Mouse (Mus musculus): ENCODE results near the gene Epo. TPM values are rescaled to one million over a fixed set of nuclear protein-coding genes. Genes with fewer than 3 reads are reported as not detected.

Gene Epo
- polyA plus RNA-seq, 2 experiments, result 0.40 to 0.85 TPM

DNA sequence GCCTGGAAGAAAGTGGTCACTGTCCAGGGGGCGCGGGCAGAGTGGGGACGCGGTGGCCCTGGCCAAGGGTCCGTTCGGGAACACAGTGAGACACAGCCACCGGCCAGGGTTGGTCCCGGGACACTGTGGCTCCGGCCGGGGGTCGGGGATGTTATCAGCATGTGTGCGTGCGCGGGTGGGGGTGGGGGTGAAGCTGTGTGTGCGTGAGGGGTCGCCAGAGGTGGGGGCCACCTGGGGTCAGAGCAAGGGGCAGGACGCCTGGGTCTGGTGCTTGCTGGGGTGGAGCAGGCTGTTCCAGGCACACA is 47.2 kb downstream of the Epo start:
- H3K9me3 ChIP-seq (ENCODE audit: control insufficient read depth, low read length), result no peaks in the 10 kb centered on the region
- H3K4me1 ChIP-seq (replicated peaks; ENCODE audit: control insufficient read depth in 2 of 2, insufficient read depth in 2 of 2, low read length in 1 of 2), result no peaks in the 10 kb centered on the region; a peak in 1 of 4 replicates
- H3K4me3 ChIP-seq (ENCODE audit: insufficient read depth in 1 of 2, low read depth in 2 of 2, low read length in 2 of 2), result peak overlapping the region; percentile 36 to 37
- ATAC-seq (ENCODE audit: insufficient read depth), result no peak
- peaks cover 12% of the 10 kb centered on the region for H3K27me3 ChIP-seq (ENCODE audit: control insufficient read depth, insufficient read depth, low read length)
- no peak overlapping the region for H3K27ac ChIP-seq
- 0 out of 2 replicates have a peak overlapping the region, but pooled peaks have one; percentile 9 for H3K9ac ChIP-seq (replicated peaks)
- H3K4me2 ChIP-seq (ENCODE audit: low read depth), result peak overlapping the region; percentile 40; the same call in 1 of the 2 replicates
- no peak for DNase-seq (ENCODE audit: low read depth in 3 of 3, low spot score in 3 of 3)
- 6% methylated on average over 17 of the region's 17 CpGs for WGBS (ENCODE audit: insufficient replicate concordance)
- TF ChIP-seq CTCF (IDR thresholded peaks at IDR 0.05; ENCODE audit: low read depth) (no peak), EP300 (IDR thresholded peaks at IDR 0.05; ENCODE audit: low read depth) (no peak)
- no peaks in the 10 kb centered on the region for H3K36me3 ChIP-seq (replicated peaks; ENCODE audit: control insufficient read depth, insufficient read depth, low read depth)

DNA sequence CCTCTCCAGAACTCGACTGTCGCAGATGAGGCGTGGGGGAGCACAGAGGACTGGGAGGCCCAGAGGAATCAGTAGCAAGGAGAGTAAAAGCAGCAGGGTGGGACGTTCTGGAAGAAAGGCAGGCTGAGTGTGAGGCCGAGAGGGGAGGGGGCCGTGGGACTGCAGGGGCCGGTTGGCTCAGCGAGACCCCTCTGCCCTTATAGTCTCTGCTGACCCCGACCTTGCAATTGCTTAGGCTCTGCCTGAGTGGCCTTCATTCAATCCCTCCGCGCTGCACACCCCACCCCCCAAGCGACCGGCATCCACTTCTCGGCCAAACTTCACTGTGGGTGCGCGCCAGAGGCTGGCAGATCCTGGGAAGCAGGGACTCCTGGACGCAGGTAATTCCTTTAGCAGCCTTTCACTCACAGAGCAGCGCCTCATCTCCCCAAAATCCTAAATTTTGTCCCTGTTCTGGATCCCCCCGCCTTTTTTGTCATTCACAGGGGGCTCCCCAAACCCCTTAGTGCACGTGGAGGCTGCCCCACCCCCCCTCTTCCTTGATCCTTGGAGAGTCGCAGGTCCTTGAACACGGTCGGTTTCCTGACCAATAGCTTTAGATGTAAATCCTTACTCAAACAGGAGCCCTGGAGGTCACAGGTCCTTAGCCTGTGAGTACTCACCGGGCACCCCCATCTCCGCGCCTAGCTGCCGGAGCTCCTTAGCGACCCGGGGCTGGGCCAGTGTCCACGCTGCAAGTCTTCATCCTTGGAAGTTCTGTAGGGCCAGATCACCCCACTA is 47.8 kb downstream of the Epo start:
- ATAC-seq (ENCODE audit: insufficient read depth), result no peak
- 15% methylated on average over 30 of the region's 30 CpGs for WGBS (ENCODE audit: insufficient replicate concordance)
- peaks cover 12% of the 10 kb centered on the region for H3K27me3 ChIP-seq (ENCODE audit: control insufficient read depth, insufficient read depth, low read length)
- no peaks in the 10 kb centered on the region; a peak in 1 of 4 replicates for H3K4me1 ChIP-seq (replicated peaks; ENCODE audit: control insufficient read depth in 2 of 2, insufficient read depth in 2 of 2, low read length in 1 of 2)
- no peak overlapping the region for H3K27ac ChIP-seq
- DNase-seq (ENCODE audit: low read depth in 3 of 3, low spot score in 3 of 3), result no peak
- H3K9ac ChIP-seq (replicated peaks), result 0 out of 2 replicates have a peak overlapping the region, but pooled peaks have one; percentile 9
- no peaks in the 10 kb centered on the region for H3K9me3 ChIP-seq (ENCODE audit: control insufficient read depth, low read length)
- peak overlapping the region; percentile 40 for H3K4me2 ChIP-seq (ENCODE audit: low read depth)
- TF ChIP-seq CTCF (IDR thresholded peaks at IDR 0.05; ENCODE audit: low read depth), result no peak
- TF ChIP-seq EP300 (IDR thresholded peaks at IDR 0.05; ENCODE audit: low read depth), result no peak
- H3K36me3 ChIP-seq (replicated peaks; ENCODE audit: control insufficient read depth, insufficient read depth, low read depth), result no peaks in the 10 kb centered on the region
- peak overlapping the region; percentile 36 to 37 for H3K4me3 ChIP-seq (ENCODE audit: insufficient read depth in 1 of 2, low read depth in 2 of 2, low read length in 2 of 2)

- Histone ChIP-seq H3K36me3 (replicated peaks; ENCODE audit: control insufficient read depth, insufficient read depth, low read depth) (no peaks in the 10 kb centered on the region), H3K9ac (replicated peaks) (no peak overlapping the region), H3K4me3 (ENCODE audit: insufficient read depth in 1 of 2, low read depth in 2 of 2, low read length in 2 of 2) (no peak overlapping the region), H3K9me3 (ENCODE audit: control insufficient read depth, low read length) (no peaks in the 10 kb centered on the region), H3K4me1 (replicated peaks; ENCODE audit: control insufficient read depth in 2 of 2, insufficient read depth in 2 of 2, low read length in 1 of 2) (no peaks in the 10 kb centered on the region; a peak in 1 of 4 replicates), H3K4me2 (ENCODE audit: low read depth) (no peak overlapping the region), H3K27me3 (ENCODE audit: control insufficient read depth, insufficient read depth, low read length) (peaks cover 12% of the 10 kb centered on the region), H3K27ac (no peak overlapping the region)
- 43% methylated on average over 8 of the region's 8 CpGs for WGBS (ENCODE audit: insufficient replicate concordance)
- peak; percentile 63 for ATAC-seq (ENCODE audit: insufficient read depth)
- DNase-seq (ENCODE audit: low read depth in 3 of 3, low spot score in 3 of 3), result peak in 1 of 3 experiments; percentile 29
- TF ChIP-seq EP300 (IDR thresholded peaks at IDR 0.05; ENCODE audit: low read depth), result no peak
- TF ChIP-seq CTCF (IDR thresholded peaks at IDR 0.05; ENCODE audit: low read depth), result no peak
Observed at GRCm38 (mm10) chr5:137481897-137482296, 51.1 kb downstream of the Epo start.

DNA sequence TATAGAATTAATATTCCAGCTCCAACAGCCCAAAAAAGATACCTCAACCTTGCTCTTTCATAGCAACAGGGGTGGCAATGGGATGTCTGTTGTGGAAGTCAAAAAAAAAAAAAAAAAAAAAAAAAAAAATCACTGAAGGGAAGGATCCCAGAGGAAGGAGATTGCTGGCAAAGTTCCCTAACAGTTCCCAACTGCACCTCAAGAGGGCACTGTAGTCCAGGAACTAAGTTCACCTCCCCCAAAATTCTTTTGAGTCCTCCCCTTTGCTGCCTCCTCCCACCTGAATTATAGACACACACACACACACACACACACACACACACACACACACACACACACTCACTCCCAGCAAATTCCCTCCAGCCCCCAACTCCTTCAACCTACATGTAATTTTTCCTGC is 51.9 kb downstream of the Epo start:
- no peaks in the 10 kb centered on the region for H3K9me3 ChIP-seq (ENCODE audit: control insufficient read depth, low read length)
- no peaks in the 10 kb centered on the region; a peak in 1 of 4 replicates for H3K4me1 ChIP-seq (replicated peaks; ENCODE audit: control insufficient read depth in 2 of 2, insufficient read depth in 2 of 2, low read length in 1 of 2)
- H3K4me2 ChIP-seq (ENCODE audit: low read depth), result no peak overlapping the region
- H3K4me3 ChIP-seq (ENCODE audit: insufficient read depth in 1 of 2, low read depth in 2 of 2, low read length in 2 of 2), result no peak overlapping the region
- ATAC-seq (ENCODE audit: insufficient read depth) (no peak), DNase-seq (ENCODE audit: low read depth in 3 of 3, low spot score in 3 of 3) (peak; percentile 39 to 50 (median 42))
- H3K27ac ChIP-seq, result no peak overlapping the region
- no peaks in the 10 kb centered on the region for H3K36me3 ChIP-seq (replicated peaks; ENCODE audit: control insufficient read depth, insufficient read depth, low read depth)
- no peak overlapping the region for H3K9ac ChIP-seq (replicated peaks)
- H3K27me3 ChIP-seq (ENCODE audit: control insufficient read depth, insufficient read depth, low read length), result peaks cover 12% of the 10 kb centered on the region
- peak; percentile 73 for TF ChIP-seq CTCF (IDR thresholded peaks at IDR 0.05; ENCODE audit: low read depth)
- no peak for TF ChIP-seq EP300 (IDR thresholded peaks at IDR 0.05; ENCODE audit: low read depth)

GRCm38 (mm10) chr5:137476964-137477363 is 56.1 kb downstream of the Epo start, which contains the start of gene Zan:
TSS of gene Zan (minus strand) at chr5:137477064.
- H3K27ac ChIP-seq, result no peak within 1 kb of the TSS
- DNase-seq (ENCODE audit: low read depth in 3 of 3, low spot score in 3 of 3) (no peak), ATAC-seq (ENCODE audit: insufficient read depth) (no peak)
- H3K4me1 ChIP-seq (replicated peaks; ENCODE audit: control insufficient read depth in 2 of 2, insufficient read depth in 2 of 2, low read length in 1 of 2), result peaks cover 0 to 2% of the 10 kb centered on the region in 2 experiments; a peak in 1 of 4 replicates
- TF ChIP-seq CTCF (IDR thresholded peaks at IDR 0.05; ENCODE audit: low read depth) (no peak), EP300 (IDR thresholded peaks at IDR 0.05; ENCODE audit: low read depth) (no peak)
- 57% methylated on average over 5 of the region's 5 CpGs for WGBS (ENCODE audit: insufficient replicate concordance)
- no peaks in the 10 kb centered on the region for H3K9me3 ChIP-seq (ENCODE audit: control insufficient read depth, low read length)
- no peak within 1 kb of the TSS for H3K9ac ChIP-seq (replicated peaks)
- no peak within 1 kb of the TSS for H3K4me2 ChIP-seq (ENCODE audit: low read depth)
- H3K27me3 ChIP-seq (ENCODE audit: control insufficient read depth, insufficient read depth, low read length), result no peaks in the 10 kb centered on the region
- no peaks in the 10 kb centered on the region for H3K36me3 ChIP-seq (replicated peaks; ENCODE audit: control insufficient read depth, insufficient read depth, low read depth)
- H3K4me3 ChIP-seq (ENCODE audit: insufficient read depth in 1 of 2, low read depth in 2 of 2, low read length in 2 of 2), result no peak within 1 kb of the TSS
